Mouse (Mus musculus) CH12.LX (cell line): ENCODE data around the gene Pam16.

Experiments
- BHLHE40 ChIP-seq: IDR thresholded peaks from 2 replicates; pipeline ENCODE4 v1.6.1; 2011; ENCODE audit warnings: mild to moderate bottlenecking, low read depth, low read length, improper control_type of control experiment
- CTCF ChIP-seq, 2 experiments: IDR thresholded peaks in 1 of 2; conservative IDR thresholded peaks in 1 of 2; 2 replicates each; pipeline ENCODE4 v1.5.1; 2011 to 2012; ENCODE audit warnings: low read depth in 2 of 2, low read length in 2 of 2, improper control_type of control experiment in 1 of 2, inconsistent platforms in 1 of 2, mild to moderate bottlenecking in 1 of 2, moderate library complexity in 1 of 2
- E2F4 ChIP-seq: IDR thresholded peaks from 2 replicates; pipeline ENCODE4 v1.6.1; 2011; ENCODE audit warnings: low read depth, low read length, improper control_type of control experiment; ENCODE audit not compliant: insufficient replicate concordance
- EP300 ChIP-seq: IDR thresholded peaks from 2 replicates; pipeline ENCODE4 v1.6.1; 2011; ENCODE audit warnings: low read length, improper control_type of control experiment
- GABPA ChIP-seq: IDR thresholded peaks from 2 replicates; pipeline ENCODE4 v1.6.1; 2012; ENCODE audit warnings: low read depth, low read length, improper control_type of control experiment, inconsistent platforms; ENCODE audit not compliant: insufficient replicate concordance
- KAT2A ChIP-seq: IDR thresholded peaks from 2 replicates; pipeline ENCODE4 v1.6.1; 2012; ENCODE audit warnings: low read length, improper control_type of control experiment, inconsistent platforms; ENCODE audit not compliant: insufficient replicate concordance
- MAZ ChIP-seq: IDR thresholded peaks from 2 replicates; pipeline ENCODE4 v1.6.1; 2012; ENCODE audit warnings: low read depth, mild to moderate bottlenecking, inconsistent platforms, low read length, improper control_type of control experiment, moderate library complexity
- MEF2A ChIP-seq: IDR thresholded peaks from 2 replicates; pipeline ENCODE4 v1.6.1; 2014; ENCODE audit warnings: low read depth, mild to moderate bottlenecking, inconsistent platforms, low read length, improper control_type of control experiment, borderline replicate concordance
- MXI1 ChIP-seq: IDR thresholded peaks from 2 replicates; pipeline ENCODE4 v1.6.1; 2011; ENCODE audit warnings: mild to moderate bottlenecking, low read depth, low read length, improper control_type of control experiment
- NELFE ChIP-seq: IDR thresholded peaks from 2 replicates; pipeline ENCODE4 v1.6.1; 2011; ENCODE audit warnings: low read depth, low read length, improper control_type of control experiment
- POLR2A ChIP-seq: IDR thresholded peaks from 2 replicates; pipeline ENCODE4 v1.6.1; 2011; ENCODE audit warnings: low read depth, mild to moderate bottlenecking, improper control_type of control experiment, low read length
- SMC3 ChIP-seq: IDR thresholded peaks from 2 replicates; pipeline ENCODE4 v1.6.1; 2011; ENCODE audit warnings: low read depth, low read length, improper control_type of control experiment
- USF1 ChIP-seq: IDR thresholded peaks from 2 replicates; pipeline ENCODE4 v1.6.1; 2014; ENCODE audit warnings: low read depth, mild to moderate bottlenecking, inconsistent platforms, low read length, improper control_type of control experiment
- ZMIZ1 ChIP-seq: IDR thresholded peaks from 2 replicates; pipeline ENCODE4 v1.6.1; 2012; ENCODE audit warnings: low read depth, mild to moderate bottlenecking, inconsistent platforms, low read length, improper control_type of control experiment

DNA sequence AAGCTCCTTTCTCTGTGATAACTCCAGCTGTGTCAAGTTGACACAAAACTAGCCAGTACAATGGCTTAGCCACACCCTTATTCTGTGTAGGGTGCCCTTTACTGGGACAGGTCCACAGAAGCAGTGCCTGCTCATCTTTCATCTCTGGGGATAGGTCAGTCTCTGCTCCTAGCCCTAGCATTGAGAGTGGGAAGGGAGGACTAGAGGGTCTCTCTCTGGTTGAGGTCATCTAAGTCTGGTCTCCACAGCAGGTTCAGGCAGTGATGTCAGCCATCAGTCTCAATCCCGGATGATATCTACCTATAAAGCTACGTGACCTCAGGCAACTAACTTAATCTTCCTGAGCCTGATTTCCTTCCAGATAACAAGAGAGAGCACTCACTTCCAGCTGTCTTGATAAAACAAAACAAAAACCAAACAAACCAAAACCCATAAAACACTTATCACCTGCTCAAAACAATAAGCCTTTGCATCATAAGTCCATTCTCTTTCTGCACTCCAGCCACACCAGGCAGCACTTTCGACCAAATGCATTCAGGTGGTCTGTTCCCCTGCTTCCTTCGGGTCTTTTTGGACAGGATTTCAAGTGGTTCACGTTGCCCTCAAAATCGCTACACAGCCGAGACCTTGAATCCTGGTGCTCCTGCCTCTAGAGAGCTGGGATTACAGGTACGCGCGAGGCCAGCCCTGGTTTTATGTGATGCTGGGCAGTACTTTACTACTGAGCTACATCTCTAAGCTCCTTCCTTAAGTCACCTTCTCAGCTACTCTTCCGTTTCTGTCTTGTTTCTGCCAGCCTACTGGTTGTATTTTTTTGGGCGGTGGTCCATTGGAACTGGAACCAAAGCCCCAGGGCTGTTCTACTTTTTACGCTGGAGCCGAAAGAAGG is 38.9 kb downstream of the Pam16 start:
- TF ChIP-seq MAZ (no peak), EP300 (no peak), NELFE (no peak), CTCF (conservative IDR thresholded peaks at IDR 0.05 in 1 of 2, IDR thresholded peaks at IDR 0.05 in 1 of 2; ENCODE audit: low read depth in 2 of 2, low read length in 2 of 2) (no peak), KAT2A (no peak), POLR2A (no peak), MXI1 (no peak), SMC3 (no peak), GABPA (no peak), MEF2A (no peak), BHLHE40 (no peak), USF1 (no peak), ZMIZ1 (no peak), E2F4 (no peak)
